Mouse (Mus musculus): ENCODE results near the gene Spag8. TPM values are rescaled to one million over a fixed set of nuclear protein-coding genes. Genes with fewer than 3 reads are reported as not detected.

The Spag8 gene
- total and polyA plus RNA-seq, 2 experiments, result 0.55 to 0.83 TPM

GRCm38 (mm10) chr4:43674974-43675373, 21.6 kb upstream of the Spag8 start:
- no peak for DNase-seq (ENCODE audit: extremely low read depth, low read depth, low spot score)
- Histone ChIP-seq H3K36me3 (ENCODE audit: control insufficient read depth, insufficient read depth, low read length) (no peaks in the 10 kb centered on the region), H3K4me1 (ENCODE audit: control insufficient read depth, insufficient read depth, low read length) (no peaks in the 10 kb centered on the region), H3K27ac (replicated peaks; ENCODE audit: insufficient read depth, low read depth, low read length) (no peak overlapping the region), H3K27me3 (ENCODE audit: control insufficient read depth, insufficient read depth, low read length) (no peaks in the 10 kb centered on the region), H3K79me2 (ENCODE audit: control insufficient read depth, insufficient read depth, low read length) (no peaks in the 10 kb centered on the region), H3K4me3 (ENCODE audit: insufficient read depth, low read depth, low read length) (no peak overlapping the region), H3K9ac (ENCODE audit: low read depth, low read length) (no peak overlapping the region)
- TF ChIP-seq POLR2A (IDR thresholded peaks at IDR 0.05; ENCODE audit: extremely low read depth, insufficient read depth, low read length) (no peak), CTCF (IDR thresholded peaks at IDR 0.05; ENCODE audit: low read depth, low read length) (no peak)
- WGBS, result 42% methylated on average over 5 of the region's 5 CpGs

GRCm38 (mm10) chr4:43673703-43674102, 20.3 kb upstream of the Spag8 start:
- no peaks in the 10 kb centered on the region for H3K36me3 ChIP-seq (ENCODE audit: control insufficient read depth, insufficient read depth, low read length)
- H3K4me3 ChIP-seq (ENCODE audit: insufficient read depth, low read depth, low read length), result no peak overlapping the region
- no peak for DNase-seq (ENCODE audit: extremely low read depth, low read depth, low spot score)
- H3K27ac ChIP-seq (replicated peaks; ENCODE audit: insufficient read depth, low read depth, low read length), result no peak overlapping the region
- H3K4me1 ChIP-seq (ENCODE audit: control insufficient read depth, insufficient read depth, low read length), result peaks cover 6% of the 10 kb centered on the region; the same call in 1 of the 2 replicates
- no peak overlapping the region for H3K9ac ChIP-seq (ENCODE audit: low read depth, low read length)
- WGBS, result 90% methylated on average over 8 of the region's 8 CpGs
- H3K79me2 ChIP-seq (ENCODE audit: control insufficient read depth, insufficient read depth, low read length), result no peaks in the 10 kb centered on the region
- no peaks in the 10 kb centered on the region for H3K27me3 ChIP-seq (ENCODE audit: control insufficient read depth, insufficient read depth, low read length)
- TF ChIP-seq CTCF (IDR thresholded peaks at IDR 0.05; ENCODE audit: low read depth, low read length) (no peak), POLR2A (IDR thresholded peaks at IDR 0.05; ENCODE audit: extremely low read depth, insufficient read depth, low read length) (no peak)

GRCm38 (mm10) chr4:43672070-43672469, 18.7 kb upstream of the Spag8 start:
- no peak overlapping the region for H3K27ac ChIP-seq (replicated peaks; ENCODE audit: insufficient read depth, low read depth, low read length)
- WGBS, result 24% methylated on average over 2 of the region's 2 CpGs
- peak; percentile 67 for DNase-seq (ENCODE audit: extremely low read depth, low read depth, low spot score)
- no peak overlapping the region for H3K4me3 ChIP-seq (ENCODE audit: insufficient read depth, low read depth, low read length)
- H3K79me2 ChIP-seq (ENCODE audit: control insufficient read depth, insufficient read depth, low read length), result no peaks in the 10 kb centered on the region
- peak; percentile 75 for TF ChIP-seq CTCF (IDR thresholded peaks at IDR 0.05; ENCODE audit: low read depth, low read length)
- TF ChIP-seq POLR2A (IDR thresholded peaks at IDR 0.05; ENCODE audit: extremely low read depth, insufficient read depth, low read length), result no peak
- H3K4me1 ChIP-seq (ENCODE audit: control insufficient read depth, insufficient read depth, low read length), result peaks cover 7% of the 10 kb centered on the region; the same call in 1 of the 2 replicates
- H3K27me3 ChIP-seq (ENCODE audit: control insufficient read depth, insufficient read depth, low read length), result no peaks in the 10 kb centered on the region
- H3K9ac ChIP-seq (ENCODE audit: low read depth, low read length), result no peak overlapping the region
- H3K36me3 ChIP-seq (ENCODE audit: control insufficient read depth, insufficient read depth, low read length), result no peaks in the 10 kb centered on the region

DNA sequence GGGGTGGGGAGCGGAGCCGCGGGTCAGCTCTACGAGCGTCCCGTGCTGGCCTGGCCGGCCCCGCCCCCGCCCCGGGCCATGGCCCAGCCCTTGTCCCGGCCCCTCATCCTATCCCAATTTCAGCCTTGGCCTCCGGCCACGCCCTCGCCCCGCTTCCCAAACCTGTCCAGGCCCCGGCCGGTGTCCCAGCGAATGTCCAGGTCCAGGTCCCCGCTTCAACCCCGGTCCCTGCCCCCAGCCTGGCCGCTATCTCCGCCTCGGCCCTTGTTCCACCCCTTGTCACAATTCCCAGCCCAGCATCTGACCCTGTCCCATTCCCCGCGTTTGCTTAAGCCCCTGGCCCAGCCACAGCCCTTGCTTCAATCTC, 16.0 kb upstream of the Spag8 start:
- Histone ChIP-seq H3K27ac (replicated peaks; ENCODE audit: insufficient read depth, low read depth, low read length) (no peak overlapping the region), H3K27me3 (ENCODE audit: control insufficient read depth, insufficient read depth, low read length) (no peaks in the 10 kb centered on the region), H3K4me1 (ENCODE audit: control insufficient read depth, insufficient read depth, low read length) (peaks cover 7% of the 10 kb centered on the region; the same call in 1 of the 2 replicates), H3K4me3 (ENCODE audit: insufficient read depth, low read depth, low read length) (peak overlapping the region; percentile 77), H3K79me2 (ENCODE audit: control insufficient read depth, insufficient read depth, low read length) (no peaks in the 10 kb centered on the region), H3K36me3 (ENCODE audit: control insufficient read depth, insufficient read depth, low read length) (no peaks in the 10 kb centered on the region), H3K9ac (ENCODE audit: low read depth, low read length) (peak overlapping the region; percentile 73)
- no peak for TF ChIP-seq POLR2A (IDR thresholded peaks at IDR 0.05; ENCODE audit: extremely low read depth, insufficient read depth, low read length)
- no peak for TF ChIP-seq CTCF (IDR thresholded peaks at IDR 0.05; ENCODE audit: low read depth, low read length)
- peak; percentile 66 for DNase-seq (ENCODE audit: extremely low read depth, low read depth, low spot score)
- WGBS, result 1% methylated on average over 17 of the region's 25 CpGs

GRCm38 (mm10) chr4:43668782-43669427, 15.5 kb upstream of the Spag8 start, which contains the start of the genes Tmem8b and Fam221b:
Tmem8b (plus strand) TSS chr4:43668971.
Fam221b (minus strand) TSS chr4:43669145.
- H3K9ac ChIP-seq (ENCODE audit: low read depth, low read length), result peak within 1 kb of the TSS; percentile 73
- H3K4me1 ChIP-seq (ENCODE audit: control insufficient read depth, insufficient read depth, low read length), result peaks cover 7% of the 10 kb centered on the region; the same call in 1 of the 2 replicates
- no peaks in the 10 kb centered on the region for H3K36me3 ChIP-seq (ENCODE audit: control insufficient read depth, insufficient read depth, low read length)
- H3K27ac ChIP-seq (replicated peaks; ENCODE audit: insufficient read depth, low read depth, low read length), result no peak within 1 kb of the TSS
- DNase-seq (ENCODE audit: extremely low read depth, low read depth, low spot score), result peak; percentile 74
- H3K79me2 ChIP-seq (ENCODE audit: control insufficient read depth, insufficient read depth, low read length), result no peaks in the 10 kb centered on the region
- 2% methylated on average over 38 of the region's 41 CpGs for WGBS
- H3K4me3 ChIP-seq (ENCODE audit: insufficient read depth, low read depth, low read length), result peak within 1 kb of the TSS; percentile 77
- TF ChIP-seq CTCF (IDR thresholded peaks at IDR 0.05; ENCODE audit: low read depth, low read length), result no peak
- TF ChIP-seq POLR2A (IDR thresholded peaks at IDR 0.05; ENCODE audit: extremely low read depth, insufficient read depth, low read length), result no peak
- H3K27me3 ChIP-seq (ENCODE audit: control insufficient read depth, insufficient read depth, low read length), result no peaks in the 10 kb centered on the region

GRCm38 (mm10) chr4:43666412-43666811, 13.0 kb upstream of the Spag8 start:
- Histone ChIP-seq H3K9ac (ENCODE audit: low read depth, low read length) (no peak overlapping the region), H3K4me1 (ENCODE audit: control insufficient read depth, insufficient read depth, low read length) (peaks cover 7% of the 10 kb centered on the region; the same call in 1 of the 2 replicates), H3K36me3 (ENCODE audit: control insufficient read depth, insufficient read depth, low read length) (no peaks in the 10 kb centered on the region), H3K27ac (replicated peaks; ENCODE audit: insufficient read depth, low read depth, low read length) (no peak overlapping the region), H3K79me2 (ENCODE audit: control insufficient read depth, insufficient read depth, low read length) (no peaks in the 10 kb centered on the region), H3K4me3 (ENCODE audit: insufficient read depth, low read depth, low read length) (no peak overlapping the region), H3K27me3 (ENCODE audit: control insufficient read depth, insufficient read depth, low read length) (peaks cover 2% of the 10 kb centered on the region; the same call in 1 of the 2 replicates)
- DNase-seq (ENCODE audit: extremely low read depth, low read depth, low spot score), result no peak
- 27% methylated on average over 4 of the region's 4 CpGs for WGBS
- TF ChIP-seq CTCF (IDR thresholded peaks at IDR 0.05; ENCODE audit: low read depth, low read length) (no peak), POLR2A (IDR thresholded peaks at IDR 0.05; ENCODE audit: extremely low read depth, insufficient read depth, low read length) (no peak)
